Mouse (Mus musculus) urinary bladder, postnatal 36 days (tissue): ENCODE data around the gene Gm20388.
A peak's percentile ranks its signal among the peaks of the same experiment; 100 is the strongest.
"Not testable (repeated sequence)": the region's sequence is repeated elsewhere in the genome, so short reads cannot be mapped to it uniquely, and the experiment has no call there.

Source experiments
- DNase-seq, 2 experiments: peaks; one replicate each; pipeline ENCODE4 v3.0.0; 2022; ENCODE audit warnings: low spot score in 2 of 2, mixed read lengths in 1 of 2

Gm20388 gene

GRCm38 (mm10) chr8:123982826-123983400 is 4072.3 kb downstream of the Gm20388 start, which contains the start of gene Abcb10:
Abcb10 (minus strand) TSS chr8:123983122.
- DNase-seq, result peak; percentile 81 to 93

- DNase-seq, result peak in 1 of 2 experiments; percentile 23
These were observed 4078.0 kb downstream of the Gm20388 start for GRCm38 (mm10) chr8:123988605-123989038.

GRCm38 (mm10) chr8:123989128-123989527 is 4078.5 kb downstream of the Gm20388 start:
- DNase-seq, result no peak

- no peak for DNase-seq
These were observed 4079.8 kb downstream of the Gm20388 start for GRCm38 (mm10) chr8:123990277-123991049.

GRCm38 (mm10) chr8:123992587-123992986 is 4081.9 kb downstream of the Gm20388 start:
- no peak for DNase-seq

GRCm38 (mm10) chr8:123993597-123993996 is 4083.0 kb downstream of the Gm20388 start:
- DNase-seq, result no peak

- DNase-seq, result peak; percentile 16 to 36
These were observed 4083.4 kb downstream of the Gm20388 start for GRCm38 (mm10) chr8:123993997-123994396.

GRCm38 (mm10) chr8:123999568-123999967 is 4088.9 kb downstream of the Gm20388 start:
- DNase-seq, result no peak

- DNase-seq, result no peak
These were observed 4092.0 kb downstream of the Gm20388 start for GRCm38 (mm10) chr8:124002546-124003108.

GRCm38 (mm10) chr8:124007829-124008228 is 4097.2 kb downstream of the Gm20388 start:
- no peak for DNase-seq

- no peak for DNase-seq
These were observed 4100.9 kb downstream of the Gm20388 start for GRCm38 (mm10) chr8:124011580-124011979.

- no peak for DNase-seq
These were observed 4101.4 kb downstream of the Gm20388 start for GRCm38 (mm10) chr8:124011989-124012586.

- not testable (repeated sequence) for DNase-seq
These were observed 4103.7 kb downstream of the Gm20388 start for GRCm38 (mm10) chr8:124014299-124014698.

- no peak for DNase-seq
These were observed 4104.1 kb downstream of the Gm20388 start for GRCm38 (mm10) chr8:124014751-124015150.

GRCm38 (mm10) chr8:124019782-124020181 is 4109.1 kb downstream of the Gm20388 start:
- DNase-seq, result no peak

GRCm38 (mm10) chr8:124020439-124021236 is 4110.0 kb downstream of the Gm20388 start:
- peak; percentile 24 to 56 for DNase-seq

- peak; percentile 91 to 93 for DNase-seq
These were observed 4110.9 kb downstream of the Gm20388 start, which contains the start of the genes Taf5l and Urb2 for GRCm38 (mm10) chr8:124021237-124022227. Taf5l (minus strand) TSS chr8:124021397. Urb2 (plus strand) TSS chr8:124021508.

GRCm38 (mm10) chr8:124026265-124026664 is 4115.6 kb downstream of the Gm20388 start:
- DNase-seq, result not testable (repeated sequence)

GRCm38 (mm10) chr8:124027831-124028230 is 4117.2 kb downstream of the Gm20388 start:
- DNase-seq, result no peak

- no peak for DNase-seq
These were observed 4122.8 kb downstream of the Gm20388 start for GRCm38 (mm10) chr8:124033400-124033799.
